ENCODE assay signal across 8 mouse cellular contexts in the genomic region with DNA sequence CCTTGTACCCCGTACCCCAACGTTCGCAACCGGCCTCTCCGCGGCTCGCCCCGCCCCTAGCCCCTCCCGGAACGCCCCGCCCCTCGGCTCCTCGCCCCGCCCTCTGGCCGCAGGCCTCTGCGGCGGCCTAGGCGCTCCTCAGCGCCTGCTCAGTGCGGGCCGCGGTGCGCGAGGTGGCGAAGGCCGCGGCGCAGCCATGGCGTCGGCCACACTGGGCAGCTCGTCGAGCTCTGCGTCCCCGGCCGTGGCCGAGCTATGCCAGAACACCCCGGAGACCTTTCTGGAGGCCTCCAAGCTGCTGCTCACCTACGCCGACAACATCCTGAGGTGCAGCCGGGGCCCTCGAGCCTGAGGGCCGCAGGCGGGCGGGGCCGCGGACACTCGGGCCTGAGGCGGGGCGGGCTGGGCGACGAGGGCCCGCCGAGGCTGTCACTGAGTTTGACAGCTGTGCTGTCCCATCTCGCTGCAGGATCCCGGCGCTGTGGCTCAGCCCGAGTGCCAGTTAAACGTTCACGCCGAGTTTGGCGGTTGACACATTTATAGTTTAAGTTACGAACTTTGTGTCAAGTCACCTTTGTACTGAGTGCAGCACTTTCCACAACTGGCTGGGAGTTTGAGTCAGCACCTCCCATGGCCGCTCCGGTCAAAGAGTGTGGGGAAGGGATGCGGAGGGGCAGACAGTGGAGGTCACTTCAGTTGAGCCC. TPM values are rescaled to one million over a fixed set of nuclear protein-coding genes. Genes with fewer than 3 reads are reported as not detected.
A peak's percentile ranks its signal among the peaks of the same experiment; 100 is the strongest.
DNase-seq lines count a peak whose midpoint lies in the region; ATAC-seq lines count a peak whose summit lies in the region.

Ngly1 (plus strand) TSS at position 110 of the 704 bp plus-strand sequence.
Oxsm (minus strand) TSS at position 638 of the 704 bp plus-strand sequence.

- WGBS in hindbrain, embryonic 11.5 days: under 1% methylated on average over 53 of the region's 65 CpGs

- H3K36me3 ChIP-seq in hindbrain, embryonic 11.5 days (ENCODE audit: control insufficient read depth, insufficient read depth, low read length): no peaks in the 10 kb centered on the region

- peak; percentile 77 for DNase-seq in MN1 (ENCODE audit: low spot score)
- DNase-seq in cerebellum, postnatal 10 days: peak; percentile 96 to 97
- peak; percentile 41 to 81 for DNase-seq in frontal cortex, postnatal 10 days (ENCODE audit: low spot score in 2 of 2)
- peak; percentile 87 for DNase-seq in hindbrain, embryonic 11.5 days (ENCODE audit: low spot score)
- DNase-seq in layer of hippocampus, postnatal 14 days (ENCODE audit: low spot score in 2 of 2): peak; percentile 80 to 82
- peak; percentile 90 for DNase-seq in lung, postnatal 14 days
- DNase-seq in ovary, postnatal 36 days (ENCODE audit: low spot score): peak; percentile 90
- peak; percentile 92 for DNase-seq in thymus, postnatal 14 days

- H3K9ac ChIP-seq in hindbrain, embryonic 11.5 days (ENCODE audit: low read depth, low read length): peak within 1 kb of the TSS; percentile 93

- peak; percentile 100 for ATAC-seq in hindbrain, embryonic 11.5 days (ENCODE audit: low FRiP score)

- peak within 1 kb of the TSS; percentile 68 for H3K27ac ChIP-seq in hindbrain, embryonic 11.5 days (ENCODE audit: low read depth, low read length)

- no peaks in the 10 kb centered on the region for H3K9me3 ChIP-seq in hindbrain, embryonic 11.5 days (ENCODE audit: control insufficient read depth, low read length)

- H3K27me3 ChIP-seq in hindbrain, embryonic 11.5 days (ENCODE audit: control insufficient read depth, insufficient read depth, low read length): no peaks in the 10 kb centered on the region

- peak within 1 kb of the TSS; percentile 63 for H3K4me3 ChIP-seq in hindbrain, embryonic 11.5 days (ENCODE audit: low read depth, low read length)

- H3K4me2 ChIP-seq in hindbrain, embryonic 11.5 days (replicated peaks; ENCODE audit: low read depth, low read length): peak within 1 kb of the TSS; percentile 74

- H3K4me1 ChIP-seq in hindbrain, embryonic 11.5 days (replicated peaks; ENCODE audit: control insufficient read depth, insufficient read depth, low read length): no peaks in the 10 kb centered on the region

RNA-seq across cellular contexts. Expression of gene Ngly1, which starts in this region (rescaled TPM):
- polyA plus RNA-seq in hindbrain, embryonic 11.5 days (2014; fragmentation: Nextera tagmentation; extraction: Ambion mirVana): 23.0 and 24.3 TPM in 2 replicates
- 10 to 100 TPM; 32.2 to 32.6 TPM for total RNA-seq in layer of hippocampus, postnatal 14 days (2021)

RNA-seq across cellular contexts. Expression of gene Oxsm, which starts in this region (rescaled TPM):
- polyA plus RNA-seq in hindbrain, embryonic 11.5 days (2014; fragmentation: Nextera tagmentation; extraction: Ambion mirVana): 1.2 and 1.8 TPM in 2 replicates
- total RNA-seq in layer of hippocampus, postnatal 14 days (2021): 1 to 10 TPM; 9.1 to 9.9 TPM

Comparison
In these comparisons a context has a peak if more than half of its experiments do, and no peak if none do; other contexts are left out.
1. Peak in every context shown above with its lines: DNase-seq, ATAC-seq, H3K4me3 ChIP-seq and H3K27ac ChIP-seq.